Mouse (Mus musculus) hindbrain, embryonic 14.5 days (tissue): ENCODE data around the gene Rab3ip. TPM values are rescaled to one million over a fixed set of nuclear protein-coding genes. Genes with fewer than 3 reads are reported as not detected.

Source experiments
- ATAC-seq: fragments of 200-750 bp; cut with Nextera tagmentation; 2 replicates; pipeline ENCODE4 v1.8.0; 2017; ENCODE audit warnings: moderate number of reproducible peaks, mild to moderate bottlenecking, moderate TSS enrichment, moderate library complexity; ENCODE audit not compliant: low FRiP score
- DNase-seq: peaks from one replicate; pipeline ENCODE4 v3.0.0-alpha.2; 2015; ENCODE audit warnings: low spot score
- H3K27ac ChIP-seq: fragments of 300-500 bp; sonication (generic); 2 replicates; pipeline ENCODE4 v1.5.1; 2014; ENCODE audit warnings: mild to moderate bottlenecking, moderate library complexity
- H3K27me3 ChIP-seq: fragments of 300-500 bp; sonication (generic); 2 replicates; pipeline ENCODE4 v1.6.1; 2014; ENCODE audit warnings: mild to moderate bottlenecking, low read length, mixed read lengths; ENCODE audit not compliant: control insufficient read depth, insufficient read depth
- H3K36me3 ChIP-seq: fragments of 300-500 bp; sonication (generic); replicated peaks from 2 replicates; pipeline ENCODE4 v1.6.1; 2014; ENCODE audit not compliant: control insufficient read depth, insufficient read depth
- H3K4me1 ChIP-seq: fragments of 300-500 bp; sonication (generic); replicated peaks from 2 replicates; pipeline ENCODE4 v1.6.1; 2014; ENCODE audit warnings: antibody characterized with exemption, low read length, mixed read lengths; ENCODE audit not compliant: control insufficient read depth, insufficient read depth
- H3K4me2 ChIP-seq: fragments of 300-500 bp; sonication (generic); replicated peaks from 2 replicates; pipeline ENCODE4 v1.6.1; 2014; ENCODE audit warnings: mild to moderate bottlenecking, moderate library complexity
- H3K4me3 ChIP-seq: fragments of 300-500 bp; sonication (generic); replicated peaks from 2 replicates; pipeline ENCODE4 v1.5.1; 2014; ENCODE audit warnings: mild to moderate bottlenecking, low read length
- H3K9ac ChIP-seq: fragments of 300-500 bp; sonication (generic); 2 replicates; pipeline ENCODE4 v1.6.1; 2014
- H3K9me3 ChIP-seq: fragments of 300-500 bp; sonication (generic); 2 replicates; pipeline ENCODE4 v1.6.1; 2016; ENCODE audit warnings: low read length; ENCODE audit not compliant: control insufficient read depth
- WGBS: fragments of 180-500 bp; shearing (Covaris S2); extraction: QIAGEN DNeasy Blood & Tissue Kit; methylation state at CpG from one replicate; pipeline ENCODE4 v1.1.7; 2014; 5-methylcytosine and 5-hydroxymethylcytosine counted together
- polyA plus RNA-seq: library from polyadenylated mRNA; unstranded; fragments of >200 nt; fragmentation: Nextera tagmentation; extraction: Ambion mirVana; gene quantifications from 2 replicates; pipeline ENCODE4 v1.2.1, GENCODE M21; 2014

Gene Rab3ip
- polyA plus RNA-seq, 1 experiment from 2014 or later: 44.8 TPM

- Histone ChIP-seq H3K9me3 (no peaks in the 10 kb centered on the region), H3K27ac (no peak overlapping the region), H3K9ac (no peak overlapping the region), H3K27me3 (no peaks in the 10 kb centered on the region), H3K36me3 (peaks cover 26% of the 10 kb centered on the region), H3K4me3 (no peak overlapping the region), H3K4me2 (no peak overlapping the region), H3K4me1 (no peaks in the 10 kb centered on the region)
- 90% methylated on average over 3 of the region's 3 CpGs for WGBS
- no peak for DNase-seq
- no peak for ATAC-seq
Observed at GRCm38 (mm10) chr10:116928826-116929225, 21.7 kb downstream of the Rab3ip start.

GRCm38 (mm10) chr10:116926428-116927113 is 24.0 kb downstream of the Rab3ip start:
- H3K4me1 ChIP-seq: no peaks in the 10 kb centered on the region
- no peaks in the 10 kb centered on the region for H3K27me3 ChIP-seq
- H3K4me2 ChIP-seq: no peak overlapping the region
- peaks cover 39% of the 10 kb centered on the region for H3K36me3 ChIP-seq
- H3K27ac ChIP-seq: no peak overlapping the region
- H3K9me3 ChIP-seq: no peaks in the 10 kb centered on the region
- no peak overlapping the region for H3K9ac ChIP-seq
- H3K4me3 ChIP-seq: no peak overlapping the region
- DNase-seq: no peak
- 92% methylated on average over 11 of the region's 11 CpGs for WGBS
- no peak for ATAC-seq

- ATAC-seq (no peak), DNase-seq (no peak)
- no peak overlapping the region for H3K9ac ChIP-seq
- H3K4me3 ChIP-seq: no peak overlapping the region
- H3K36me3 ChIP-seq: peaks cover 36% of the 10 kb centered on the region
- H3K9me3 ChIP-seq: no peaks in the 10 kb centered on the region
- WGBS: 94% methylated on average over 19 of the region's 19 CpGs
- H3K27me3 ChIP-seq: no peaks in the 10 kb centered on the region
- H3K27ac ChIP-seq: no peak overlapping the region
- no peaks in the 10 kb centered on the region for H3K4me1 ChIP-seq
- H3K4me2 ChIP-seq: no peak overlapping the region
Observed at GRCm38 (mm10) chr10:116923651-116924495, 26.7 kb downstream of the Rab3ip start.

- Histone ChIP-seq H3K4me3 (no peak overlapping the region), H3K36me3 (peaks cover 39% of the 10 kb centered on the region), H3K9ac (no peak overlapping the region), H3K9me3 (no peaks in the 10 kb centered on the region), H3K4me1 (no peaks in the 10 kb centered on the region), H3K27me3 (no peaks in the 10 kb centered on the region), H3K4me2 (no peak overlapping the region), H3K27ac (no peak overlapping the region)
- 93% methylated on average over 15 of the region's 15 CpGs for WGBS
- DNase-seq (no peak), ATAC-seq (no peak)
Observed at GRCm38 (mm10) chr10:116922161-116922560, 28.4 kb downstream of the Rab3ip start.

- Histone ChIP-seq H3K4me2 (no peak overlapping the region), H3K27ac (no peak overlapping the region), H3K4me1 (no peaks in the 10 kb centered on the region), H3K9me3 (no peaks in the 10 kb centered on the region), H3K9ac (no peak overlapping the region), H3K36me3 (peaks cover 34% of the 10 kb centered on the region), H3K4me3 (no peak overlapping the region), H3K27me3 (no peaks in the 10 kb centered on the region)
- WGBS: 93% methylated on average over 15 of the region's 15 CpGs
- DNase-seq (no peak), ATAC-seq (no peak)
Observed at GRCm38 (mm10) chr10:116921416-116921815, 29.2 kb downstream of the Rab3ip start.

GRCm38 (mm10) chr10:116920641-116921040 is 29.9 kb downstream of the Rab3ip start:
- no peaks in the 10 kb centered on the region for H3K27me3 ChIP-seq
- DNase-seq (no peak), ATAC-seq (no peak)
- WGBS: 95% methylated on average over 8 of the region's 8 CpGs
- no peaks in the 10 kb centered on the region for H3K9me3 ChIP-seq
- H3K36me3 ChIP-seq: peaks cover 39% of the 10 kb centered on the region
- H3K27ac ChIP-seq: no peak overlapping the region
- H3K4me2 ChIP-seq: no peak overlapping the region
- no peak overlapping the region for H3K9ac ChIP-seq
- no peak overlapping the region for H3K4me3 ChIP-seq
- no peaks in the 10 kb centered on the region for H3K4me1 ChIP-seq

- H3K27me3 ChIP-seq: no peaks in the 10 kb centered on the region
- no peaks in the 10 kb centered on the region for H3K4me1 ChIP-seq
- ATAC-seq (no peak), DNase-seq (no peak)
- no peak overlapping the region for H3K4me2 ChIP-seq
- no peaks in the 10 kb centered on the region for H3K9me3 ChIP-seq
- no peak overlapping the region for H3K9ac ChIP-seq
- WGBS: 87% methylated on average over 25 of the region's 25 CpGs
- no peak overlapping the region for H3K4me3 ChIP-seq
- no peak overlapping the region for H3K27ac ChIP-seq
- peaks cover 49% of the 10 kb centered on the region for H3K36me3 ChIP-seq
Observed at GRCm38 (mm10) chr10:116919368-116920317, 30.9 kb downstream of the Rab3ip start.

GRCm38 (mm10) chr10:116916581-116916980 is 34.0 kb downstream of the Rab3ip start:
- H3K36me3 ChIP-seq: peaks cover 48% of the 10 kb centered on the region
- no peak for ATAC-seq

GRCm38 (mm10) chr10:116915286-116915685 is 35.3 kb downstream of the Rab3ip start:
- Histone ChIP-seq H3K27me3 (no peaks in the 10 kb centered on the region), H3K36me3 (peaks cover 59% of the 10 kb centered on the region), H3K4me3 (no peak overlapping the region), H3K9me3 (no peaks in the 10 kb centered on the region), H3K4me1 (no peaks in the 10 kb centered on the region), H3K9ac (no peak overlapping the region), H3K4me2 (no peak overlapping the region), H3K27ac (no peak overlapping the region)
- ATAC-seq (no peak), DNase-seq (no peak)
- WGBS: 97% methylated on average over 8 of the region's 8 CpGs

More at GRCm38 (mm10) chr10:116916581-116916980, 34.0 kb downstream of the Rab3ip start:
- Histone ChIP-seq H3K9ac (no peak overlapping the region), H3K27ac (no peak overlapping the region), H3K4me3 (no peak overlapping the region), H3K9me3 (no peaks in the 10 kb centered on the region), H3K4me1 (no peaks in the 10 kb centered on the region), H3K27me3 (no peaks in the 10 kb centered on the region), H3K4me2 (no peak overlapping the region)
- DNase-seq: no peak
- WGBS: 86% methylated on average over 8 of the region's 8 CpGs
